Comparison of ENCODE assay signal across 8 mouse cellular contexts in the genomic region with DNA sequence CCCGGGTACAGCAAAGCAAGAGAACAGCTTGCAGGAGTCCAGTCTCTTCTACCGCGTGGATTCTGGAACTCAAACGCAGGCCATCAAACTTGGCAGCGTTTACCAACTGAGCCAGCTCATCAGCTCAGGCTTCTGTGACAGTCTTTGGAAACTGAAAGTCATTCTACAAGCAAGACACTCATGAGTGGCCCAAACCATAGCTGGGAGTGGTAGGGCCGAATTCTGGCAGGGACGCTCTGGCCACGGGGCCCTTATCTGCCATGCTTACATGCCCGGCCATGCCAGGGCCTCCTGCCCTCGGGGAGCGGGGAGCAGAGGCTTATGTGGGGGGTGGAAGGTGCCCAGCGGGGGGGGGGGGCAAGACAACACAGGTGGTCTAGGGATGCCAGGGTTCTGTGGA. TPM values are rescaled to one million over a fixed set of nuclear protein-coding genes. Genes with fewer than 3 reads are reported as not detected.
A peak's percentile ranks its signal among the peaks of the same experiment; 100 is the strongest.
DNase-seq lines count a peak whose midpoint lies in the region; ATAC-seq and TF ChIP-seq lines count a peak whose summit lies in the region.

No protein-coding gene starts in this region.

- TF ChIP-seq CTCF in small intestine, adult 2 months (IDR thresholded peaks at IDR 0.05; ENCODE audit: extremely low read depth, insufficient read length, insufficient replicate concordance, low read depth, low read length), result no peak

- 82% methylated on average over 12 of the region's 12 CpGs for WGBS in forebrain, embryonic 10.5 days
- 81% methylated on average over 12 of the region's 12 CpGs for WGBS in forebrain, embryonic 14.5 days
- 71% methylated on average over 12 of the region's 12 CpGs for WGBS in intestine, embryonic 14.5 days
- WGBS in small intestine, adult 2 months, result 52% methylated on average over 12 of the region's 12 CpGs

- DNase-seq in forebrain, embryonic 10.5 days (ENCODE audit: extremely low spot score, low spot score), result no peak
- DNase-seq in forebrain, embryonic 14.5 days (ENCODE audit: low spot score), result no peak
- DNase-seq in lung, postnatal 10 days, result peak; percentile 50
- DNase-seq in lung, adult 18-20 months, result no peak
- DNase-seq in intestine, embryonic 14.5 days (ENCODE audit: low spot score), result no peak
- DNase-seq in left cerebral cortex, postnatal 4 days, result no peak
- no peak for DNase-seq in layer of hippocampus, adult 9-11 months

- no peak for TF ChIP-seq POLR2A in small intestine, adult 2 months (IDR thresholded peaks at IDR 0.05; ENCODE audit: low read depth, low read length)

- H3K27ac ChIP-seq in forebrain, embryonic 10.5 days, result peak overlapping the region; percentile 77
- no peak overlapping the region for H3K27ac ChIP-seq in forebrain, embryonic 14.5 days (ENCODE audit: low read depth, low read length)
- peak overlapping the region; percentile 60; the same call in 1 of the 2 replicates for H3K27ac ChIP-seq in intestine, embryonic 14.5 days (ENCODE audit: low read depth)
- H3K27ac ChIP-seq in small intestine, adult 2 months (ENCODE audit: insufficient read depth, low read depth, low read length), result peak overlapping the region; percentile 38

- H3K4me1 ChIP-seq in forebrain, embryonic 10.5 days, result peaks cover 78% of the 10 kb centered on the region
- H3K4me1 ChIP-seq in forebrain, embryonic 14.5 days (ENCODE audit: control insufficient read depth, insufficient read depth, low read length), result peaks cover 10% of the 10 kb centered on the region; the same call in 1 of the 2 replicates
- H3K4me1 ChIP-seq in intestine, embryonic 14.5 days (replicated peaks; ENCODE audit: control insufficient read depth, insufficient read depth, low read length), result peaks cover 63% of the 10 kb centered on the region
- peaks cover 27% of the 10 kb centered on the region for H3K4me1 ChIP-seq in small intestine, adult 2 months (ENCODE audit: control insufficient read depth, insufficient read depth, insufficient read length, low read length)

- H3K9me3 ChIP-seq in forebrain, embryonic 10.5 days, result no peaks in the 10 kb centered on the region
- no peaks in the 10 kb centered on the region for H3K9me3 ChIP-seq in forebrain, embryonic 14.5 days (replicated peaks; ENCODE audit: control insufficient read depth, low read length)
- H3K9me3 ChIP-seq in intestine, embryonic 14.5 days (ENCODE audit: control insufficient read depth, low read length), result no peaks in the 10 kb centered on the region

- no peak for ATAC-seq in forebrain, embryonic 14.5 days
- no peak for ATAC-seq in intestine, embryonic 14.5 days (replicated peaks; ENCODE audit: low FRiP score, low TSS enrichment, low read depth)

- H3K27me3 ChIP-seq in forebrain, embryonic 10.5 days (ENCODE audit: poor library complexity, severe bottlenecking), result peaks cover 54% of the 10 kb centered on the region
- peaks cover 28% of the 10 kb centered on the region for H3K27me3 ChIP-seq in forebrain, embryonic 14.5 days (replicated peaks; ENCODE audit: control insufficient read depth, insufficient read depth, low read length)
- H3K27me3 ChIP-seq in intestine, embryonic 14.5 days (replicated peaks; ENCODE audit: control insufficient read depth, insufficient read depth, low read length), result peaks cover 19% of the 10 kb centered on the region
- peaks cover 1% of the 10 kb centered on the region; the same call in 1 of the 2 replicates for H3K27me3 ChIP-seq in small intestine, adult 2 months (ENCODE audit: control insufficient read depth, insufficient read depth, low read length)

- no peaks in the 10 kb centered on the region for H3K36me3 ChIP-seq in forebrain, embryonic 10.5 days (replicated peaks)
- no peaks in the 10 kb centered on the region for H3K36me3 ChIP-seq in forebrain, embryonic 14.5 days (ENCODE audit: control insufficient read depth, insufficient read depth, low read length)
- no peaks in the 10 kb centered on the region for H3K36me3 ChIP-seq in intestine, embryonic 14.5 days (ENCODE audit: control insufficient read depth, insufficient read depth, low read length)
- H3K36me3 ChIP-seq in small intestine, adult 2 months (ENCODE audit: control insufficient read depth, insufficient read depth, low read length), result no peaks in the 10 kb centered on the region

- no peak overlapping the region for H3K9ac ChIP-seq in forebrain, embryonic 14.5 days (ENCODE audit: low read length)
- H3K9ac ChIP-seq in intestine, embryonic 14.5 days (ENCODE audit: low read length), result no peak overlapping the region

- intact Hi-C loops in left cerebral cortex, postnatal 4 days (cut with DNase I), result no loop called here

- no peak overlapping the region for H3K4me2 ChIP-seq in forebrain, embryonic 14.5 days (ENCODE audit: low read length)
- H3K4me2 ChIP-seq in intestine, embryonic 14.5 days (ENCODE audit: low read length), result no peak overlapping the region

- no peak overlapping the region for H3K4me3 ChIP-seq in forebrain, embryonic 10.5 days
- H3K4me3 ChIP-seq in forebrain, embryonic 14.5 days (ENCODE audit: low read depth, low read length), result no peak overlapping the region
- H3K4me3 ChIP-seq in intestine, embryonic 14.5 days (ENCODE audit: low read depth, low read length), result no peak overlapping the region
- no peak overlapping the region for H3K4me3 ChIP-seq in small intestine, adult 2 months (ENCODE audit: low read depth, low read length)

RNA-seq across cellular contexts. Expression of gene Wbp2, which starts 16.8 kb away (rescaled TPM):
- polyA plus RNA-seq in forebrain, embryonic 10.5 days (2016; fragmentation: Nextera tagmentation; extraction: Ambion mirVana), result 71.0 and 73.6 TPM in 2 replicates
- polyA plus RNA-seq in forebrain, embryonic 14.5 days (2014; fragmentation: Nextera tagmentation; extraction: Ambion mirVana), result 145 and 166 TPM in 2 replicates
- 78.0 and 85.0 TPM in 2 replicates for polyA plus RNA-seq in intestine, embryonic 14.5 days (2014; fragmentation: Nextera tagmentation; extraction: Ambion mirVana)
- 139 and 334 TPM in 2 replicates for polyA plus RNA-seq in small intestine, adult 2 months (2012; rRNA removed)
- total RNA-seq in left cerebral cortex, postnatal 4 days (2021), result 100 to 1,000 TPM; 171 to 176 TPM

RNA-seq across cellular contexts. Expression of gene Trim47, which starts 23.4 kb away (rescaled TPM):
- 2.1 and 2.4 TPM in 2 replicates for polyA plus RNA-seq in forebrain, embryonic 10.5 days (2016; fragmentation: Nextera tagmentation; extraction: Ambion mirVana)
- polyA plus RNA-seq in forebrain, embryonic 14.5 days (2014; fragmentation: Nextera tagmentation; extraction: Ambion mirVana), result 4.0 and 6.0 TPM in 2 replicates
- 10.8 and 13.1 TPM in 2 replicates for polyA plus RNA-seq in intestine, embryonic 14.5 days (2014; fragmentation: Nextera tagmentation; extraction: Ambion mirVana)
- polyA plus RNA-seq in small intestine, adult 2 months (2012; rRNA removed), result 28.3 and 28.5 TPM in 2 replicates
- 1 to 10 TPM; 9.2 to 9.3 TPM for total RNA-seq in left cerebral cortex, postnatal 4 days (2021)

RNA-seq across cellular contexts. Expression of gene Unc13d, which starts 25.8 kb away (rescaled TPM):
- polyA plus RNA-seq in forebrain, embryonic 10.5 days (2016; fragmentation: Nextera tagmentation; extraction: Ambion mirVana), result 3.7 and 3.8 TPM in 2 replicates
- polyA plus RNA-seq in forebrain, embryonic 14.5 days (2014; fragmentation: Nextera tagmentation; extraction: Ambion mirVana), result 0.19 and 0.62 TPM in 2 replicates
- 2.6 and 3.5 TPM in 2 replicates for polyA plus RNA-seq in intestine, embryonic 14.5 days (2014; fragmentation: Nextera tagmentation; extraction: Ambion mirVana)
- 5.8 and 7.1 TPM in 2 replicates for polyA plus RNA-seq in small intestine, adult 2 months (2012; rRNA removed)
- total RNA-seq in left cerebral cortex, postnatal 4 days (2021), result 1 to 10 TPM in 1 of 2 experiments, under 1 TPM in 1; 0.56 to 1.2 TPM

RNA-seq across cellular contexts. Expression of gene Trim65, which starts 27.4 kb away (rescaled TPM):
- 1.7 TPM in 2 replicates for polyA plus RNA-seq in forebrain, embryonic 10.5 days (2016; fragmentation: Nextera tagmentation; extraction: Ambion mirVana)
- 0.97 and 1.1 TPM in 2 replicates for polyA plus RNA-seq in forebrain, embryonic 14.5 days (2014; fragmentation: Nextera tagmentation; extraction: Ambion mirVana)
- polyA plus RNA-seq in intestine, embryonic 14.5 days (2014; fragmentation: Nextera tagmentation; extraction: Ambion mirVana), result 5.3 and 5.5 TPM in 2 replicates
- polyA plus RNA-seq in small intestine, adult 2 months (2012; rRNA removed), result 11.9 and 13.3 TPM in 2 replicates
- total RNA-seq in left cerebral cortex, postnatal 4 days (2021), result 1 to 10 TPM; 4.9 to 5.2 TPM

RNA-seq across cellular contexts. Expression of gene Mrpl38, which starts 35.1 kb away (rescaled TPM):
- polyA plus RNA-seq in forebrain, embryonic 10.5 days (2016; fragmentation: Nextera tagmentation; extraction: Ambion mirVana), result 112 and 114 TPM in 2 replicates
- 79.6 and 83.4 TPM in 2 replicates for polyA plus RNA-seq in forebrain, embryonic 14.5 days (2014; fragmentation: Nextera tagmentation; extraction: Ambion mirVana)
- 111 and 113 TPM in 2 replicates for polyA plus RNA-seq in intestine, embryonic 14.5 days (2014; fragmentation: Nextera tagmentation; extraction: Ambion mirVana)
- polyA plus RNA-seq in small intestine, adult 2 months (2012; rRNA removed), result 36.4 and 40.1 TPM in 2 replicates
- total RNA-seq in left cerebral cortex, postnatal 4 days (2021), result 10 to 100 TPM; 52.2 to 54.0 TPM
